Mouse (Mus musculus) limb, embryonic 14.5 days (tissue): Measurements from ENCODE around the gene Pla2g4e. TPM values are rescaled to one million over a fixed set of nuclear protein-coding genes. Genes with fewer than 3 reads are reported as not detected.
A peak's percentile ranks its signal among the peaks of the same experiment; 100 is the strongest.

Experiments
- ATAC-seq: fragments of 200-750 bp; cut with Nextera tagmentation; 2 replicates; pipeline ENCODE4 v1.8.0; 2017; ENCODE audit warnings: low read depth, moderate number of reproducible peaks, moderate TSS enrichment; ENCODE audit not compliant: low FRiP score
- DNase-seq: peaks from one replicate; pipeline ENCODE4 v3.0.0-alpha.2; 2015; ENCODE audit warnings: low spot score
- H3K27ac ChIP-seq: fragments of 300-500 bp; sonication (generic); replicated peaks from 2 replicates; pipeline ENCODE4 v1.5.1; 2014; ENCODE audit warnings: low read depth, mild to moderate bottlenecking, low read length, moderate library complexity, mixed read lengths
- H3K27me3 ChIP-seq: fragments of 300-500 bp; sonication (generic); 2 replicates; pipeline ENCODE4 v1.6.1; 2014; ENCODE audit warnings: low read length, mixed read lengths; ENCODE audit not compliant: control insufficient read depth, insufficient read depth
- H3K36me3 ChIP-seq: fragments of 300-500 bp; sonication (generic); 2 replicates; pipeline ENCODE4 v1.6.1; 2014; ENCODE audit warnings: mild to moderate bottlenecking, low read length, moderate library complexity, mixed read lengths; ENCODE audit not compliant: control insufficient read depth, insufficient read depth
- H3K4me1 ChIP-seq: fragments of 300-500 bp; sonication (generic); 2 replicates; pipeline ENCODE4 v1.6.1; 2014; ENCODE audit warnings: antibody characterized with exemption, low read length, mixed read lengths; ENCODE audit not compliant: control insufficient read depth, insufficient read depth
- H3K4me2 ChIP-seq: fragments of 300-500 bp; sonication (generic); replicated peaks from 2 replicates; pipeline ENCODE4 v1.6.1; 2014; ENCODE audit warnings: low read depth, mild to moderate bottlenecking, low read length, moderate library complexity; ENCODE audit not compliant: severe bottlenecking
- H3K4me3 ChIP-seq: fragments of 300-500 bp; sonication (generic); replicated peaks from 2 replicates; pipeline ENCODE4 v1.5.1; 2014; ENCODE audit warnings: low read length
- H3K9ac ChIP-seq: fragments of 300-500 bp; sonication (generic); 2 replicates; pipeline ENCODE4 v1.6.1; 2014; ENCODE audit warnings: mild to moderate bottlenecking, low read depth, low read length, moderate library complexity; ENCODE audit not compliant: severe bottlenecking
- H3K9me3 ChIP-seq: fragments of 300-500 bp; sonication (generic); 2 replicates; pipeline ENCODE4 v1.6.1; 2016; ENCODE audit warnings: low read length; ENCODE audit not compliant: control insufficient read depth
- POLR2A ChIP-seq: fragments of 200-500 bp; IDR thresholded peaks from 2 replicates; pipeline ENCODE4 v1.8.0; 2012; ENCODE audit warnings: inconsistent platforms, mild to moderate bottlenecking, moderate library complexity, borderline replicate concordance; ENCODE audit not compliant: insufficient read depth, insufficient read length; ENCODE audit errors: extremely low read depth
- WGBS: fragments of 180-500 bp; shearing (Covaris S2); extraction: QIAGEN DNeasy Blood & Tissue Kit; methylation state at CpG from one replicate; pipeline ENCODE4 v1.1.7; 2014; 5-methylcytosine and 5-hydroxymethylcytosine counted together
- polyA plus RNA-seq, 2 experiments: library from polyadenylated mRNA; depleted of rRNA in 1 of 2; stranded (reverse) in 1 of 2; unstranded in 1 of 2; fragments of >200 nt; fragmentation: Nextera tagmentation in 1 of 2; extraction: Ambion mirVana in 1 of 2; gene quantifications; 2 replicates each; pipeline versions ENCODE4 v1.2.1 to v1.2.3; 2012 to 2014

Pla2g4e gene
- polyA plus RNA-seq, 2 experiments: 1.2 to 2.1 TPM

- DNase-seq (no peak), ATAC-seq (no peak)
- Histone ChIP-seq H3K4me2 (no peak overlapping the region), H3K9ac (no peak overlapping the region), H3K4me3 (no peak overlapping the region), H3K27ac (no peak overlapping the region), H3K36me3 (no peaks in the 10 kb centered on the region), H3K9me3 (no peaks in the 10 kb centered on the region), H3K27me3 (no peaks in the 10 kb centered on the region), H3K4me1 (peaks cover 8% of the 10 kb centered on the region; the same call in 1 of the 2 replicates)
- 96% methylated on average over 1 of the region's 1 CpGs for WGBS
- no peak for TF ChIP-seq POLR2A
Measured at GRCm38 (mm10) chr2:120125461-120125860, 119.7 kb downstream of the Pla2g4e start.

- no peaks in the 10 kb centered on the region for H3K36me3 ChIP-seq
- no peak overlapping the region for H3K9ac ChIP-seq
- DNase-seq: no peak
- no peak for ATAC-seq
- H3K4me2 ChIP-seq: no peak overlapping the region
- no peak overlapping the region for H3K4me3 ChIP-seq
- H3K4me1 ChIP-seq: peaks cover 8% of the 10 kb centered on the region; the same call in 1 of the 2 replicates
- no peak overlapping the region for H3K27ac ChIP-seq
- H3K9me3 ChIP-seq: no peaks in the 10 kb centered on the region
- 82% methylated on average over 2 of the region's 2 CpGs for WGBS
- TF ChIP-seq POLR2A: no peak
- no peaks in the 10 kb centered on the region for H3K27me3 ChIP-seq
Measured at GRCm38 (mm10) chr2:120124946-120125345, 120.2 kb downstream of the Pla2g4e start.

GRCm38 (mm10) chr2:120124096-120124495 lies 121.0 kb downstream of the Pla2g4e start:
- Histone ChIP-seq H3K27ac (no peak overlapping the region), H3K9me3 (no peaks in the 10 kb centered on the region), H3K27me3 (no peaks in the 10 kb centered on the region), H3K4me3 (no peak overlapping the region), H3K9ac (no peak overlapping the region), H3K36me3 (no peaks in the 10 kb centered on the region), H3K4me1 (peaks cover 8% of the 10 kb centered on the region; the same call in 1 of the 2 replicates), H3K4me2 (no peak overlapping the region)
- DNase-seq (no peak), ATAC-seq (0 out of 2 replicates have a peak, but pooled peaks have one; percentile 26)
- 28% methylated on average over 1 of the region's 1 CpGs for WGBS
- TF ChIP-seq POLR2A: no peak

GRCm38 (mm10) chr2:120122983-120123382 lies 122.2 kb downstream of the Pla2g4e start:
- Histone ChIP-seq H3K4me2 (no peak overlapping the region), H3K9ac (no peak overlapping the region), H3K36me3 (no peaks in the 10 kb centered on the region), H3K4me1 (peaks cover 4% of the 10 kb centered on the region; the same call in 1 of the 2 replicates), H3K27me3 (no peaks in the 10 kb centered on the region), H3K9me3 (no peaks in the 10 kb centered on the region), H3K4me3 (no peak overlapping the region), H3K27ac (no peak overlapping the region)
- ATAC-seq (no peak), DNase-seq (no peak)
- WGBS: 92% methylated on average over 6 of the region's 6 CpGs
- TF ChIP-seq POLR2A: no peak

GRCm38 (mm10) chr2:120117346-120117745 lies 127.8 kb downstream of the Pla2g4e start:
- Histone ChIP-seq H3K9me3 (no peaks in the 10 kb centered on the region), H3K27me3 (no peaks in the 10 kb centered on the region), H3K4me2 (no peak overlapping the region), H3K4me1 (peaks cover 4% of the 10 kb centered on the region; the same call in 1 of the 2 replicates), H3K4me3 (no peak overlapping the region), H3K9ac (no peak overlapping the region), H3K27ac (no peak overlapping the region), H3K36me3 (no peaks in the 10 kb centered on the region)
- 96% methylated on average over 6 of the region's 6 CpGs for WGBS
- no peak for TF ChIP-seq POLR2A
- ATAC-seq (no peak), DNase-seq (no peak)

Other genes with a start within 250 kb of the Pla2g4e start
- 20.2 and 24.9 TPM in 2 replicates for gene Jmjd7, start 217.9 kb downstream of the Pla2g4e start, polyA plus RNA-seq (2012; rRNA removed)
- gene Jmjd7, start 217.9 kb downstream of the Pla2g4e start, polyA plus RNA-seq (2014; fragmentation: Nextera tagmentation; extraction: Ambion mirVana): 26.1 and 28.2 TPM in 2 replicates
- gene Gm28042, start 217.8 kb downstream of the Pla2g4e start, polyA plus RNA-seq (2012; rRNA removed): 19.5 and 26.1 TPM in 2 replicates
- gene Gm28042, start 217.8 kb downstream of the Pla2g4e start, polyA plus RNA-seq (2014; fragmentation: Nextera tagmentation; extraction: Ambion mirVana): 3.0 and 4.6 TPM in 2 replicates
- gene Pla2g4b, start 211.9 kb downstream of the Pla2g4e start, polyA plus RNA-seq (2012; rRNA removed): 21.9 and 22.8 TPM in 2 replicates
- 1.7 and 1.9 TPM in 2 replicates for gene Pla2g4b, start 211.9 kb downstream of the Pla2g4e start, polyA plus RNA-seq (2014; fragmentation: Nextera tagmentation; extraction: Ambion mirVana)
- gene Ehd4, start 90.7 kb downstream of the Pla2g4e start, polyA plus RNA-seq (2012; rRNA removed): 18.3 and 19.7 TPM in 2 replicates
- 37.1 and 51.0 TPM in 2 replicates for gene Ehd4, start 90.7 kb downstream of the Pla2g4e start, polyA plus RNA-seq (2014; fragmentation: Nextera tagmentation; extraction: Ambion mirVana)
- gene Pla2g4d, start 43.9 kb upstream of the Pla2g4e start, polyA plus RNA-seq (2012; rRNA removed): 0.05 and 0.08 TPM in 2 replicates
- 0.08 and 0.15 TPM in 2 replicates for gene Pla2g4d, start 43.9 kb upstream of the Pla2g4e start, polyA plus RNA-seq (2014; fragmentation: Nextera tagmentation; extraction: Ambion mirVana)
- 3.0 and 3.6 TPM in 2 replicates for gene Pla2g4f, start 68.8 kb upstream of the Pla2g4e start, polyA plus RNA-seq (2012; rRNA removed)
- gene Pla2g4f, start 68.8 kb upstream of the Pla2g4e start, polyA plus RNA-seq (2014; fragmentation: Nextera tagmentation; extraction: Ambion mirVana): 2.8 and 5.5 TPM in 2 replicates
- gene Vps39, start 107.8 kb upstream of the Pla2g4e start, polyA plus RNA-seq (2012; rRNA removed): 36.1 and 48.1 TPM in 2 replicates
- gene Vps39, start 107.8 kb upstream of the Pla2g4e start, polyA plus RNA-seq (2014; fragmentation: Nextera tagmentation; extraction: Ambion mirVana): 26.1 and 29.3 TPM in 2 replicates
- gene Ganc, start 158.6 kb upstream of the Pla2g4e start, polyA plus RNA-seq (2012; rRNA removed): 7.8 and 9.4 TPM in 2 replicates
- gene Ganc, start 158.6 kb upstream of the Pla2g4e start, polyA plus RNA-seq (2014; fragmentation: Nextera tagmentation; extraction: Ambion mirVana): 6.8 and 8.1 TPM in 2 replicates
- gene Tmem87a, start 158.8 kb upstream of the Pla2g4e start, polyA plus RNA-seq (2012; rRNA removed): 23.2 and 26.3 TPM in 2 replicates
- gene Tmem87a, start 158.8 kb upstream of the Pla2g4e start, polyA plus RNA-seq (2014; fragmentation: Nextera tagmentation; extraction: Ambion mirVana): 11.3 and 12.6 TPM in 2 replicates
- gene Capn3, start 210.7 kb upstream of the Pla2g4e start, polyA plus RNA-seq (2012; rRNA removed): 6.0 and 6.4 TPM in 2 replicates
- 2.9 and 4.2 TPM in 2 replicates for gene Capn3, start 210.7 kb upstream of the Pla2g4e start, polyA plus RNA-seq (2014; fragmentation: Nextera tagmentation; extraction: Ambion mirVana)